Mouse (Mus musculus) liver, embryonic 14.5 days (tissue): Measurements from ENCODE around the gene Slc4a8.

Experiments used
- CTCF ChIP-seq: IDR thresholded peaks from 2 replicates; pipeline ENCODE4 v1.5.1; 2016; ENCODE audit warnings: antibody characterized with exemption, low read depth, control low read depth
- EP300 ChIP-seq: IDR thresholded peaks from 2 replicates; pipeline ENCODE4 v1.6.1; 2016; ENCODE audit warnings: antibody characterized with exemption, low read depth

DNA sequence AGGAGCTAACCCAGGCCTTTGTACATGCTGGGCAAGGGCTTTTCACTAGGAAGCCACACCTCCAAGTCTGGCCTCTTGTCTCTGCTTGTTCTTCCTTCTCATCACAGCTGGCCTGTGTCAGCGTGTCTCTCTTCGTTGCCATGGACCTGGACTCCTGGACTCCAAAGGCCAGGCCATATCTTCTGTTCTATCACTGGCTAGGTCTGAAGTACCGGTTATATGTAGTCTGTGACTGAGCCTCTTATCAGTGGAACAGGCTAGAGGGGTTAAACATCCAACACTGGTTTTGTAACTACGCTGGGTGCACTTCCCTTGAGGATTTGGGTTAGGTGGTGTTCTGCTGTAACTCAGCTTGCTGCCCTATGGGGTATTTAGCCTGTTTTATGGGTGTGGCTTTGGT lies 39.5 kb upstream of the Slc4a8 start:
- no peak for TF ChIP-seq CTCF
- no peak for TF ChIP-seq EP300
